Mouse (Mus musculus) cerebellum, adult 8-10 months (tissue): ENCODE data around the gene Srp14.

Experiments used
- DNase-seq: peaks from one replicate; pipeline ENCODE4 v3.0.0; 2022

Gene Srp14

DNA sequence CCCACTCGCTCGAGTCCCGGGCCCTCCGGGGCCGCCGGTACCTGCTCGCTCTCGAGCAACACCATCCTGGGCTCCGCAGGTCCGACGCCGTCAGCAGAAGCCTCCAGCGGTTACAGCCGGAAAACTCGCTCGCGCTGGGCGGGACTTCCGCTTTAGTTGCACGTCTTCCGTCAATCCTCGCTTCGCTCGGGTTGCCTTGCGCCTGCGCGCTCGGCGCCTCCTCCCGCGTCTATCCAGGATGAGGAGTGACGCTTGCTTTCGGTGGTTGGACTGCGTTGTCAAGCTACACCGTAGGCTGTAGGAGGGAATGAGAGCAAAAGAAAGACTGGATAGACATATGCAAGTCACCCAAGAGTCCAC lies at the start of gene Srp14:
Srp14 (minus strand) TSS at position 162 of the 360 bp plus-strand sequence.
- DNase-seq: peak; percentile 85

DNA sequence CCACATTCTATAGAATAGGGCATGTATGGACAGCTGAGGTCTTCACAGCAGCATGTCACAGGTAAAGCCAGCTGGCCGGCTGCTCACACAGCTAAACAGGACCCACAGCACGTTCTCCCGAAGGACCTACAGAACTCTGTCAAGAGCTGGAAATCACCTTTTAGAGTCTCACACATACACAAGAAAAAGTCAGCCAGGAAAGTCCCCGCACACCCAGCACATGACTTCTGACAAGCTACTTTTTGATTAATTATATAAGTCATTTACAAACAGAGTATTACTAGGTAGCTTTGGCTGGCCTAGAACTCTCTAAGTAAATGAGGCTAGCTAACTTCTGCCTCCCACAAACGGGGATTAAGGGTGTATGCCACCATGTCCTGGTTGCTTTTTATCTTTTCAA lies 47.0 kb upstream of the Srp14 start:
- DNase-seq: no peak

DNA sequence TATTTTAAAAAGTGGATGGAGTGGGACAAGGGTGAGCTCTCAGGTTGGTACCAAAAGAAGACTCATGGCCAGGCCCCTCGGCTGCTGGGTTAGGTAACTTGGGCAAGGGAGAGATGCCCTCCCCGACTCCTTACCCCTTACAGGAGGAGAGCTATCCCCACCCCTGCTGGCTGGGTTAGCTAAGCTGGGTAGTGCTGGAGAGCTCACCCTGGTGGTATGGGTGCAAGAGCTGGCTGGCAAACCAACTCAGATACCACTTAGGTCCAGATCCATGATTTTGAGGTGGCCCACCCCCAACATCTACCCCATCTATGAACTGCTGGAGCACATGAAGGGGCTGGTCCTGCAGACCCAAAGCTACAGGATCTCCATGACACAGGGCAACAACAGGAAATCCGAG lies 45.3 kb upstream of the Srp14 start:
- no peak for DNase-seq

DNA sequence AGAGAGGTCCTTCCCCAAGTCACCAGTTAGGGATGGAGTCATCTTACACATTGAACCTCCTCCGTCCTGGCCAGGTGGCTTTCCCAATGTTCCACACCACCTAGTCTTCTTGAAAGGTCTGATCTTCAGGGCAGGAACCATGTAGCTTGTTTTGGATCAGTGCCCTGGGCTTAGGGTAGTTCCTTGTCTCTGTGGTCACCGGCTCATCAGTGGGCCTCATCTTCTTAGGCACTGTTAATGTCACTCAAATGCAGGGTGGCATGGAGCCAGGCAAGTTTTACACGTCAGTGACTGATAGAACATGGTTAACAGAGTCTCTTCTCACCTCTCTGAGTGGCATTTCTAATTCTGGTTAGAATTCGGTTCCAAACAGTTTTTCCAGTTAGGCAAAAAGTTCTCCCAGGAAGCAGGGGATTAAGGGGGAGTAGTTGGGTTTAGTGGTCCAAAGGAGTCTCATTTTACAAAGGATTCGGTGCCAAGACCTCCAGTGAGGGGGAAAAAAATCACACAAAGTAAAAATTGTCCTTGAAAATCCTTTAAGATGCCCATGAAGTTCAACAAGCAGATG lies 43.7 kb upstream of the Srp14 start:
- DNase-seq: no peak

DNA sequence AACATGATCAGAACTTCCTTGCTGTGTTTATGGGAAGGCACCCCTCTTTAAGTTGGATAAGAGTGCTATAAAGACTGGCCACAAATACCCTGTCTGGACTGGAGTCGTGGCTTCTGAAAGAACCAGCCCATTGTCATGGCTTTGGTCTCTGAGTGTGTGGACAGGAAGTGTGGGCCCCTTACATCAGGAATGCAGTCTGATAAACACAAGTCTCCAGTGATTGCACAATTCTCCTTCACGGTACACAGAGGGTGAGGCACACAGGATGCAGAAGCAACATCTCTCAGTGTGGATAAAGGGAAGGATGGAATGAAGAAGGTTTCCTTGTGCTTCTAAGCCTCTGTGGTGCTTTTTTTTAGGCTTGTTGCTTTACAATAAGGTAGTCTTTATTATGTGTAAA lies 42.8 kb upstream of the Srp14 start:
- DNase-seq: no peak

DNA sequence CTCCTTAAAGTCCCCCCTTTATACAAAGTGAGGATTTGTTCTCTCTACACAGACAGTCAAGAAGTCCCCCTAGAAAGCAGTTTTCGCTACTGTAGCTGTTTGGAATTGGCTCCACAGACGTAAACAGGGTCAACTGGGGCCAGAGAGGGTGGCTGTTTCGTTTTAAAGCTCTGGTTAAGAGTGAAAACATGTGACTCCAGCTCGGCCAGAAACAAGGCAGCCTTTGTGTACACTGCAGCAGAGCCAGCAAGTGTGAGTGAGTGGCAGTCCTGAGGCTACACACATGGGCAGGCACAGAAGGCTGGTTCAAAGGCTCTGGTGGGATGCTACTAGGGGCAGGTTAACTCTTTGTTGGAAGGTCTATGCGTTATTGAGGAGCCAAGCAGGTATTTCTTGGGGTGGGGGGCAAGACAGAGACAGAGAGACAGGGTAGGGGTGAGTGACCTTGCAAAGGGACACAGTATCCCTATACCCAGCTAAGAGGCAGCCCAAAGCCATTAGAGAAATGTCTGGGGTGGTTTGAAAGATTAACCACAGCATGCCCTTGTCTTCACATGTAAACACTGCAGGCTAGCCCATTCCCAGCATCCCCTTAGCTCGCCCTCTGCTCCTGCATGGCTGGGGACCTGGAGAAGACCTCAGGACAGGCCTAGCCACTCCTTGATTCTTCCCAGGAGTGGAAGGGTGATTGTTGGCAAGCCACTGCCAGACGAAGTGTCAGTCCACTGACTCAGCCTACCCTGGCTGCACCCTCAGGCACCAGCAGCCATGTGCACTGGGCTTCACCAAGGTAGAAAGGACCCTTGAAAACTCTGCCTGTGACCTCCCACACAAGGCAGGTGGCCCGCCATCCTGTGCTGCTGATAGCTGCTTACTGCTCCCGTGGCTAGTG lies 40.8 kb upstream of the Srp14 start:
- DNase-seq: no peak

DNA sequence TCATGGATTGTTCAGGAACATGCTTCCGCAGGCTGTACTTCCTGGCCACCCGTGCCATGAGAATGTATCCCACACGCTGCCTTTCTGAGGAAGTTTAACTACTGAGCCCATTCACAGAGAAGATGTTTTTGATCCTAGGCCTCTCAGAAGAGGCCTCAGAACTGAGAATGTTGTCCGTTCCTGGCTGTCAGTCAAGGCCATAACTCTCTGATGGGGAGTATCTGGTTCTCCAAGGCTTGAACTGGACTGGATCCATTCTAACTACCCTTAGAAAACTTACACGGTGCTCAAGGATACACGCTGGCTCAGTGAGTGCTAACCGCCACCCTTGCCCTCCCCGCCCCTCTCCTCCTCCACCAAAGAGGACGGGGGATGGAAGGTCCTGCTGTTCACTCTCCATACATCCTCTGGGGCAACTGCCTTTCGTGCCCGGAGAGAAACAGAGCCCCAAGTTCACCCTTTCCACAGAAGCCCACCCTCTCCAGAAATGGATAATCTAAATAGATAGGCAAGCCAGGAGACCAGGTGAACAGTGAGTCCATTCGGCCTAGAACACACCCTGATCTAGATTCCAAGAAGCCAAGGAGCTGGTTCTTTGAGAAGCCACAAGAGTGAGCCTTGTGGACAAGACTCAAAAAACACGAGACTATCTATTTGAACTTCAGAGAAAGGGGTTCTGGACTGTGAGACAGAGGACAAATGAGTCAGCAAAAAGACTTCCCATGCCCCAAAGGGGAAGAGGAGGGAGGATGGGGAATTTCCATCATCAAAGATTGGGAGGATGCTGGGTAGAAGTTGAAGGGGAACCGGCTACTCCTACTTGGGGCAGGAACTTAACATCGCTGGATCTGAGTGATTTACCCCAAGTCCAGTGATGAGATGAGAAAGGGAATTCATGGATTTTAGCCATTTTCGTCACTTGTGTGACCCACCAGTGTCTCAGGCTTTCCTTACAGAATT lies 33.2 kb upstream of the Srp14 start:
- DNase-seq: no peak

DNA sequence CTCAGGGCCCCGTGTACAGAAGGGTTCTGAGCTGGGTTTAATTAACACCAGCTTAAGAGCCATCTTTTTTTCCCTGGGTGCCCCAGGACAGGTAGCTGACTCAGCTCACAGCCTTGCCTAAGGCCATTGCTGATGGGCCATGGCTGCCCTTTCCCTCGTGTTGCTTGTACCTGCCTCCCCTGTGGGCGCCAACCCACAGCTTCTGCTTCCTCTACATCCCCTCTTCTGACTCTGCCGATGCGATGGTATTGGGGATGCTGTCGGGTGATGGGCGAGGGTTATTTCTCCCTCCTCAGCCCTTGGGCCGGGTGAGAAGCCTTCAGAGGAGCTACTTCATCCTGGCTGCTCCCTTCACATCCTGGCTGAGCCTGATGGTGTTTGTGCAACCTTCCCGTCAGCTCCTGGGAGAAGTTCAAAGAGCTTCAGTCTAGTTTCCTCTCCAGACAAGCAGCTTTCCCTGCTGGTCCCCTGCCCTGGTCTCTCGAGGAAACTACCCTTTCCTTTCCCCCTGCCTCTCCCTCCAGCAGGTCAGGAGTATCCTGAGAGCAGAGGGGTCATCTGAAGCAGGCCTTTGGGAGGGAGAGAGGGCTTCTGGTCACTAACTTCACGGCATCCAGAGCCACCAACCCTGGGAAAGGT lies 32.4 kb upstream of the Srp14 start:
- DNase-seq: no peak

DNA sequence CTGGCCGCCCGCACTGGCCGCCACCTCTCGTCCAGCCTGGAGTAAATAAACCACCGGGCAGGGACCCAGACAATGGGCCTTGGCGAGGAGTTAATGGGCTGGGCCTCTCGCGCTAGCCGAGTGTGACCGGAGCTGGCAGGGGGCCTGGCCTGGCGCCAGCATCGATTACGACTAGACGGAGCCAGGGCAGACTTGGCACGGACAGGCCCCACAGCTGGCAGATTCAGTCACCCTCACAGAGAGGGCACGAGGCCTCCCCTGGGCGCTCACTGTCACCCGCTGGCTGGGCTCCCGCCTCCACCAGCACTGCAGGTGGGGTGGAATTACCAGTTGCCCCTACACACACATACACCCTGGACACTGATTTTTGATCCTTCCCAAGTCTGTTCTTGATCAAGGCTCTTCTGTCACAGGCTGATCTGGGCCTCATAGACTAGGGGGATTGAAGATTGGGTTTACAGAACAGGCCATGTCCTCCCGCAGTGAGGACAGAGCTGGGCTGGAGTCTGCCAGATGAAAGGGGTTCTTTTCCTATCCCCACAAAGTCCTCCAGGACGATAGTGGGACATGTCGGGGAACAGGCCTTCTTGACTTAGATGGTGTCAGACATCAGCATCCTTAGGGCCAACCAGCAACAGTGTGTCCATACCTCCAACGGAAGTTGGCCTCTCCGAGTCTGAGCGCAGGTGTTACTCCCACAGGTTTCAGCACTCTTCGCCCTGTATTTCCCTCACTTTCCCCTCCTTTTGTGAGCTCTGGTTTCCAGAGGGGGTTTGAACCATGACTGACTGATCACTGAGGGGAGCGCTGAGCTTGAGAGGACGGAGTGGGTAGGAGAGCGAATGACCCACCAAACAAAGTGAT lies 31.2 kb upstream of the Srp14 start:
- peak; percentile 64 for DNase-seq

DNA sequence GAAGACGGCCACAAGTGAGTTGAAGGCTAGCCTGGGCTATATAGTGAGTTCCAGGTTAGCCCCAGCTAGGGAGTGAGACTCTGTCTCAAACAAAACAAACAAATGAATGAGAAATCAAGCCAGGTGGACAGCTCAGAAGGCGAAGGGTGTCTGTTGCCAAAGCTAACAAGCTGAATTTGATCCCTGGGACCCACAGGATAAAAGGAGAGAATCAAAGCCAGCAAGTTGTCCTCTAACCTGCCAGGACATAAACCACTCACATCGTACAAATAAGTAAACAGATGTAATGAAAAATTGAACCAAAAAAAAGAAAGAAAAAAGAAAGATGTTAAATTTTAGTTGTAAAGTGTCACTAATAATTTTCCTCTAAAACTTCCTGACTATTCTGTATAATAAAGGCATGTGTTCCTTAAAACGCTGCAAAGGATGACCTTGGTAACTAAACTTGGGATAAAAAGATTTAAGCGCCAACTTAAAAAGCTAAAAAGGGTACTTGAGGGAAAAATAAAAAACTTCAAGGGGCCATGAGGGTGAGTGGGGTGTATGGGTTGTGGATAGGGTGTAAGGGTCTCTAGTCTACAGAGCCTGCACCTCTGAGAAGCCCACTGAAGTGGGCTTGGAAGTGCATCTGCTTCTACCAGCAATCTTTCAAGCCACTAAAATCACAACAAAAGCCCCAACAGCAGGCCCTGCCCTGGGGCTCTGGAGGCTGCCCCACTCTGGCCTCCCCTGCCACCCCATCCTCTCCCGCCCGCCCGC lies 30.4 kb upstream of the Srp14 start:
- no peak for DNase-seq

DNA sequence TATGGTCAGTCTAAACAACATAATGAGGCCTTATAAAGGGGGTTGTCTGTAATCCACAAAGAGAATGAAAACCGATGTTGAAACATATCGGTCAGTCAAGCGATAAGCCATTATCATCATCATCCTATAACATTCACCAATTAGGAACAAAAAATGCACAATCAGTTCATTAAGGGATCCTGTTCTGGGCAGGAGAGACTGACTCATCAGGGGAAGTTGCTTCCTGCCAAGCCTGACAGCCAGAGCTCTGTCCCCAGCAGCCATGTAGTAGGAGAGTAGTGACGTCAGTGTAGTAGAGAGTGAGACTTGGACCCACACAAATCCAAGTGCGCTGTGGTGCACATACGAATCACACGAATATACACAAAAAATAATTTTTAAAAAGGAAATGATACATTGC lies 27.6 kb upstream of the Srp14 start:
- DNase-seq: no peak

DNA sequence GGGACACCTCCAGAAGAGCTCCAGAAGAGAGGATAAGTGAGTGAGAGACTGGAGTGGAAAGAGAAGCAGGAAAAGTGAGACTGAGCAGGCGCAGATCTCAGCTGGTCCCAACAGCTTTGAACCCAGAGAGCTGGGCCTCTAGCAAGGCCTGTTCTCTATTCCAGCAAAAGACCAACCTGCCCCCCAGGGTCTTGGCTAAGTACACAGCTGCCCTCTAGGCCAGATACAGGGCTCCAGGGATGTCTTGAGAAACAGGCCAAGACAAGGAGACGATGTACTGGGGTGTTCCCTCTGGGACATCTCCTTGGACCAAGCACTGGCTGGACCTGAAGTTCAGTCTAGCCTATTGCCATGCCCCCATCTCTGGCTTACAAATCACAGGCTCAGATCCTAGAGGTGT lies 20.7 kb upstream of the Srp14 start:
- no peak for DNase-seq

DNA sequence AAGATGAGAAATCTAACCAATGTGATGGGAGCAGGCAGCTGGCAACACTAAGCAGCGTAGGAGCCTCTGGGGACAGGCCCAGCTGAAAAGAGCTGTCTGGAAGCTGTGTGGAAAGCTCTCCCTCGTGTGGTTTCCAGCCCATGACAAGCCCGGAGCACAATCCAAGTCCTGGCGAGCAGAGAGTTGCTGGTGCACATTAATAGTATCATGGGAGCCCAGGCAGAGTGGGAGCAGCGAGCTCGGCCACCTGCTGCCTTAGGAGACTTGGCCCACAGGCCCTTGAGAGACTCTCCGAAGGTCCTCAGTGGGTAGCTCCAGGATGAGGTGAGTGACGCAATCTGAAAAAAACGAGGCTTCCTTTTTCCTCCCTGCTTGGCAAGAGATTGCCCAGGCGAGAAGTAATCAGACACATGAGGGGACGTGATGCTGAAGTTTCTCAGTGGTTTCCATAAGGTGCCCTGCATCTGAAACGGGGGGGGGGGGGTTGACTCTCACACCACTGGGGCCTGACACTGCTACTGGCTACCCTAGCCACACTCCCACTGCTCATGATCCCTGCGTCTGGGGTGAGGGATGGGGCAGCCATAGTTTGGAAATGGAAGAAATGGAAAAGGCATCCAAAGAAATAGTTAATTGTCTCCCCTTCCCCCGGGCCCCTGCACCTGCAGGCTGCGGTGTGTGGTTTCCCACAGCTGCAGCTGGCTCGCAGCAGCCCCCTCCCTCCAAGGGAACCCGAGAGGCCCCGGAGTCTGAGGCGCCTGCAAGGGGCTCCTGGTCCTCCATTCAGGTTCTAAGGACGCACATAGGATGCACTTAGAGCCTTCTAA lies 19.8 kb upstream of the Srp14 start:
- no peak for DNase-seq

DNA sequence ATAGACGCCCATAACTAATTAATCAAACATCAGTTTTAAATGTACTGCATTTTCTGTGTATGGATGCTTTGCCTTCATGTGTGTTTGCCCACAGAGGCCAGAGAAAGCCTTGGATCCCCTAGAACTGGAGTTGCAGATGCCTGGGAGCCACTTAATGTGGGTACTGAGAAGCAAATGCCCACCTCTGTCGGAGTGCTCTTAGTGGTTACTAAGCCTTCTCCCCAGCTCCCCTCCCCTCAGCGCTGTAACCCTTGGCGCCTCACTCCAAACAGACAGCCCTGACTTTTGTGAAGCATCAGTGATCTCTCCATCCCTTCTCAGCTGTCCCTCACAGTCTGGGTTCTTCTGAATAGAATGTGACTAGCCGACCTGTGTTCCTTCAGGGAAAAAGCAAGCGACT lies 19.0 kb upstream of the Srp14 start:
- DNase-seq: no peak

DNA sequence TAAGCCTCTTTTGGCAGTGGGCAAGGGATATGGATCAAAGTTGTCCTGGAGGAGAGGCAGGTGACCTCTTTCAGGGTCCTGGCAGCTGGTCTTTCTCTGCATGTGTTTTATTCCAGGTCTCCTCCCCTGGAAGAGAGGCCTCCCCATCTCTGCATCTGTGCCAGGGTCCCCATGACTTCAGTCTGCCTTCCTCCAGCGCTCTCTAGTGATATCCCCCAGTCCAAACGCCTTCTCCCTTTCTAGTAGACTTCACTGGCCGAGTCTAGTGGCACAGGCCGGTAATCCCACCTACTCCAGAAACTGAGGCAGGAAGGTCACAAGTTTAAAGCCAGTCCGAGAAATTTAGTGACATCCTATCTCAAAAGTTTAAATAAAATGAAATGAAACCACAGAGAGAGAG lies 18.4 kb upstream of the Srp14 start:
- DNase-seq: no peak

DNA sequence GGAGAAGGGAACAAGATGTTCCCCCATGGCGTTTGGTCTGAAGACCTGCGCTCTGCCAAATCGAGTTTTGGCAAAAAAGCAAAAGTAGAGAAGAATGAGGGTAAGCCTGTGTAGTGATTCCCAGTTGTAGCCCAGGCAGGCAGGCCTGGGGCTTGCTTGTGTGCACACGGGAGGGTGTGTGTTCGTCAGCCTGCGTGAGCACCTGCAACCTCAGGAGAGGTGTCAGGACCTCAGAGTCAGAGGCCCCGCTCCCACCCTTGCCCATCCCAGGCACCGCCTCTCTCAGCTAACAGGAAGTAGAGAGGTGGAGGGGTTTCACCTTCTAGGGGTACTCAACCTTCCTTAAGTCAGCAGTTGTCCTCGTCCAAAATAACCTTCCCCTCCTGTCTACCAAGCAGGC lies 15.5 kb upstream of the Srp14 start:
- DNase-seq: no peak

DNA sequence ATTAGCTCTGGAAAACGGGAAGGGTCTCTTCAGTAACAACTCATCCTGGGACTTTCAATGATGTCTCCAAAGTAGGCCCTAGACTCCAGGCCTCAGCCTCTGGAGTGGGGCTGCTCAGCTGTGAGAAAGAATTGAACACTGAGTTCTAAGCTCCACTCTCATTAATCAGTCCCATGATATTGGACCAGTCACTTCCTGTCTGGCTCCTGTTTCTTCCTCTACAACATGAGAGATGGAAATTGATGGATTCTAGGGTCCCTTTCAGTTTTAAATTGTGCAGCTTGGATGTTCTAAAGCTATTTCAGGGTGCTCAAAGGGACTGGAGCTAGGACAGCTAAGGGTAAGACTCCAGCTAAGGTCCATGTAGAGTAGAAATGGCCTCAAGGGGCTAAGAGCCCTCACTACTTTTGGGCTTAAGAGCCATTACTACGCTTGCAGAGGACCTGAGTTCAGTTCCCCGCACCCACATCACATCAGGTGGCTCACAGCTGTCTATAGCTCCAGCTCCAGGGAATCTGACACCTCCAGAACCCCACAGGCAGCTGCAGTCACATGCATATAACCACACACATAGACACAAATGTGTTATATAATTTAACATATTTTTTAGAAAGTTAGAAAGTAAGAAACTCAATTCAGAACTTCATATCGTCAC lies 12.4 kb upstream of the Srp14 start:
- DNase-seq: no peak

DNA sequence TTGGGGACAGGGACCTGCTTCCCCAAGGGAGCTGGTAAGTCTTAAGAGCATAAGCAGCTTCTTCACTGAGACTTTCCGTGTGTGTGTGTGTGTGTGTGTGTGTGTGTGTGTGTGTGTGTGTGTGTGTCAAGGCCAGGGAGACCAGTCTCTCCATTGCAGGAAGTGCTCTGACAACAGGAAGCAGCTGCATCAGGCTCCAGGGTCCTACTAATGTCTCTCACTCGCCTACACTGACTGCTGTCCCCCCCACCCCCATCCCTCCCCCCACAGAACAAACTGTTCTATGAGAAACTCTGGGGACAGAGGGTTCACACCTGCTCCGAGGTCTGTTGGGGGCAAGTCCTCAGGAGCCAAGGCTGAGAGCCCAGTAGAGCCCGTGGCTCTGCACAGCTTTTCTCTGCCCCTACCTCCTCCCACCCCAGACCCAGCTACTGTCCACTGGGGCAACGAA lies 11.8 kb upstream of the Srp14 start:
- no peak for DNase-seq

DNA sequence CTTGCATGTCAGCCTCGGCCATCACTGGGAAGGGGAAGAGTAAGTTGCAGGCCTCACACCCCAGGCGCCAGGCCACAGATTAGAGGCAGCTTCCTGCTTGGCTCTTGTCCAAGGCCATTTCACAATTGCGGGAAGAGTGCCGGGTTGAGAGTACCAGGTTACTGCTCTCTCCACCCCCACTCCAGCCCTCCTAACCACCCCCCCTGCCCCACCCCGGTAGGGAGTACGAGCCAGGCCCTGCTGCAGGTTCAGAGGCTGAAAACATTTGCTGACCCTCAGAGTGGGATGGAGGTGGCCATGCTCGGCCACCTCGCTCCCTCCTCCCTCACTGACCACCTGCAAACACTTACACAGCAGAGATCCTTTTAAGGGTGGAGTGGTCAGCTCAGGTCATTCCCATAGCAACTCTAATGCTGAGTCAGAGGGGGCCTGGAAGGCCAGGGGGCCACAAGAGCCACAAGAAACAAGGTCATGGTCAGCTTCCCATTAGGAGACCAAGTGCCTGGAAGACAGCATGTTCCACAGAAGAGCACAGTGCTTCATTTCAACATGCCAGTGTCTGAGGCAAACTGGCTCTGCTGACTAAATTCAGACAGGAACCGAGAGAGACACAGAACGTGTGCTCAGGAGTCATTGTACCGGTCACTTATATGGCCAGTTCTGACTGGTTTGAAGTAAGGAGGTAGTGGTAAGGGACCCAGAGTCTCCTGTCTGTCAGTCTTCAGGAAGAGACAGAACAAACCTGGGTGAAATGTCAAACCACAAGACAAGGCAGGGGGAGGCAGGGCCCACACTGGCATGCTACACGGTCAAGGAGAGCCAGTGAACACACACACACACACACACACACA lies 11.0 kb upstream of the Srp14 start:
- DNase-seq: no peak
